ENCODE assay signal across 22 mouse cellular contexts in genomic region chr2:44140455-44140854, GRCm38 (mm10).
DNase-seq lines count a peak whose midpoint lies in the region; ATAC-seq and TF ChIP-seq lines count a peak whose summit lies in the region.
"Had no signal": no experiment of that assay in that cellular context is flagged by ENCODE, and none has a peak within 500 bp of the region (broad histone marks: within the 10 kb centered on the region; RNA-seq: fewer than 3 reads in every experiment).

No protein-coding gene starts in this region.

- DNase-seq in lung, embryonic 14.5 days, result peak; percentile 70
- no peak for DNase-seq in lung, postnatal 36 days
- DNase-seq in lung, adult 18-20 months, result no peak
- no peak for DNase-seq in lung, postnatal 25 days (ENCODE audit: low spot score)
- DNase-seq in lung, postnatal 0 days (ENCODE audit: low spot score), result peak; percentile 9
- DNase-seq in lung, adult 2 months, result no peak
- DNase-seq: adrenal gland, adult 2 months; adrenal gland, adult 8-10 months; adrenal gland, postnatal 10 days; adrenal gland, postnatal 14 days; adrenal gland, postnatal 25 days; adrenal gland, postnatal 36 days; B cell, adult 2 months; cerebellum, adult 11 months; cerebellum, adult 11-12 months had no signal

- no peak for TF ChIP-seq POLR2A in lung, adult 2 months (IDR thresholded peaks at IDR 0.05; ENCODE audit: borderline replicate concordance, extremely low read depth, low read depth, low read length)

- no peak for TF ChIP-seq EP300 in lung, postnatal 0 days (IDR thresholded peaks at IDR 0.05)

- H3K9ac ChIP-seq in lung, embryonic 14.5 days, result no peak overlapping the region
- H3K9ac ChIP-seq in lung, embryonic 15.5 days, result no peak overlapping the region
- H3K9ac ChIP-seq in lung, embryonic 16.5 days (ENCODE audit: low read length), result no peak overlapping the region
- no peak overlapping the region for H3K9ac ChIP-seq in lung, postnatal 0 days (replicated peaks; ENCODE audit: low read depth)

- H3K27ac ChIP-seq in lung, embryonic 14.5 days (ENCODE audit: low read depth), result no peak overlapping the region
- H3K27ac ChIP-seq in lung, embryonic 15.5 days, result peak overlapping the region; percentile 55; the same call in 1 of the 2 replicates
- no peak overlapping the region for H3K27ac ChIP-seq in lung, embryonic 16.5 days (ENCODE audit: low read length)
- H3K27ac ChIP-seq in lung, postnatal 0 days (ENCODE audit: low read length), result no peak overlapping the region

- 40% methylated on average over 4 of the region's 4 CpGs for WGBS in lung, embryonic 14.5 days
- WGBS in lung, embryonic 15.5 days, result 46% methylated on average over 4 of the region's 4 CpGs
- 36% methylated on average over 4 of the region's 4 CpGs for WGBS in lung, embryonic 16.5 days
- 51% methylated on average over 4 of the region's 4 CpGs for WGBS in lung, postnatal 0 days
- 46% methylated on average over 4 of the region's 4 CpGs for WGBS in lung, adult 2 months

- peaks cover 4% of the 10 kb centered on the region; the same call in 1 of the 2 replicates for H3K4me1 ChIP-seq in lung, embryonic 14.5 days (ENCODE audit: insufficient read depth)
- H3K4me1 ChIP-seq in lung, embryonic 15.5 days, result no peaks in the 10 kb centered on the region
- H3K4me1 ChIP-seq in lung, embryonic 16.5 days (replicated peaks; ENCODE audit: control insufficient read depth, insufficient read depth, low read length), result 0 out of 2 replicates have a peak, but pooled peaks cover 3% of the 10 kb centered on the region
- no peaks in the 10 kb centered on the region for H3K4me1 ChIP-seq in lung, postnatal 0 days (ENCODE audit: insufficient read depth, low read depth, low read length)
- no peaks in the 10 kb centered on the region for H3K4me1 ChIP-seq in lung, adult 2 months (ENCODE audit: control insufficient read depth, insufficient read depth, low read length)

- ATAC-seq in lung, embryonic 14.5 days (ENCODE audit: insufficient read depth), result peak; percentile 60
- ATAC-seq in lung, embryonic 15.5 days (ENCODE audit: borderline replicate concordance, extremely low read depth, low FRiP score, low TSS enrichment), result peak; percentile 66; the same call in 1 of the 2 replicates
- ATAC-seq in lung, embryonic 16.5 days (ENCODE audit: low read depth), result peak; percentile 75
- ATAC-seq in lung, postnatal 0 days, result no peak
- ATAC-seq: activated CD4-positive, CD25-positive, alpha-beta regulatory T cell, adult 4 months; CD4-positive, CD25-positive, alpha-beta regulatory T cell, adult 4 months; Patski had no signal

- no peak overlapping the region for H3K4me2 ChIP-seq in lung, embryonic 14.5 days
- H3K4me2 ChIP-seq in lung, embryonic 15.5 days, result no peak overlapping the region
- no peak overlapping the region for H3K4me2 ChIP-seq in lung, embryonic 16.5 days (ENCODE audit: low read depth, low read length)
- H3K4me2 ChIP-seq in lung, postnatal 0 days (replicated peaks; ENCODE audit: low read depth, low read length), result no peak overlapping the region

- no peaks in the 10 kb centered on the region for H3K27me3 ChIP-seq in lung, embryonic 14.5 days (ENCODE audit: insufficient read depth, low read length)
- no peaks in the 10 kb centered on the region for H3K27me3 ChIP-seq in lung, embryonic 15.5 days
- no peaks in the 10 kb centered on the region for H3K27me3 ChIP-seq in lung, embryonic 16.5 days (ENCODE audit: control insufficient read depth, insufficient read depth, low read depth, low read length)
- no peaks in the 10 kb centered on the region for H3K27me3 ChIP-seq in lung, postnatal 0 days (replicated peaks; ENCODE audit: insufficient read depth, low read length)
- H3K27me3 ChIP-seq: CH12.LX, Patski had no signal

- no peaks in the 10 kb centered on the region for H3K36me3 ChIP-seq in lung, embryonic 14.5 days (ENCODE audit: insufficient read depth)
- no peaks in the 10 kb centered on the region for H3K36me3 ChIP-seq in lung, embryonic 15.5 days
- H3K36me3 ChIP-seq in lung, embryonic 16.5 days (ENCODE audit: control insufficient read depth, insufficient read depth, low read length), result no peaks in the 10 kb centered on the region
- no peaks in the 10 kb centered on the region for H3K36me3 ChIP-seq in lung, postnatal 0 days (ENCODE audit: insufficient read depth, low read length)
- H3K36me3 ChIP-seq: G1E had no signal

- no peaks in the 10 kb centered on the region for H3K9me3 ChIP-seq in lung, embryonic 14.5 days (ENCODE audit: low read depth, low read length)
- H3K9me3 ChIP-seq in lung, embryonic 15.5 days, result no peaks in the 10 kb centered on the region
- no peaks in the 10 kb centered on the region for H3K9me3 ChIP-seq in lung, embryonic 16.5 days (ENCODE audit: control insufficient read depth, low read length)
- H3K9me3 ChIP-seq in lung, postnatal 0 days (ENCODE audit: low read length), result no peaks in the 10 kb centered on the region
- H3K9me3 ChIP-seq: G1E had no signal

- no peak overlapping the region for H3K4me3 ChIP-seq in lung, embryonic 14.5 days (ENCODE audit: low read depth, low read length)
- no peak overlapping the region for H3K4me3 ChIP-seq in lung, embryonic 15.5 days
- no peak overlapping the region for H3K4me3 ChIP-seq in lung, embryonic 16.5 days (ENCODE audit: low read length)
- H3K4me3 ChIP-seq in lung, postnatal 0 days (ENCODE audit: low read depth, low read length), result no peak overlapping the region
- no peak overlapping the region for H3K4me3 ChIP-seq in lung, adult 2 months (replicated peaks; ENCODE audit: extremely low read depth, low read depth, low read length)

- TF ChIP-seq CTCF in lung, embryonic 14.5 days (IDR thresholded peaks at IDR 0.05; ENCODE audit: low read depth), result no peak
- TF ChIP-seq CTCF in lung, postnatal 0 days (IDR thresholded peaks at IDR 0.05), result no peak
- TF ChIP-seq CTCF in lung, adult 2 months (IDR thresholded peaks at IDR 0.05; ENCODE audit: insufficient read depth, low read length), result no peak

Comparison
In these comparisons a context has a peak if more than half of its experiments do, and no peak if none do; other contexts are left out.
1. DNase-seq: peak in lung, embryonic 14.5 days (single experiment) and lung, postnatal 0 days (single experiment); none in lung, postnatal 36 days (single experiment), lung, adult 18-20 months (0 of 2), lung, postnatal 25 days (single experiment) and lung, adult 2 months (single experiment).